Mouse (Mus musculus) adrenal gland, adult (tissue): ENCODE data around the gene Ric8b.
A peak's percentile ranks its signal among the peaks of the same experiment; 100 is the strongest.

Experiments
- DNase-seq, 2 experiments: peaks; one replicate each; pipeline ENCODE4 v3.0.0; 2022 to 2023; ENCODE audit warnings: low spot score in 1 of 2; ENCODE audit not compliant: inconsistent age in 2 of 2

Gene Ric8b

GRCm38 (mm10) chr10:84909021-84909801, 8.2 kb upstream of the Ric8b start:
- peak; percentile 63 to 79 for DNase-seq

GRCm38 (mm10) chr10:84910194-84910593, 7.2 kb upstream of the Ric8b start:
- DNase-seq, result no peak

GRCm38 (mm10) chr10:84910758-84911384, 6.5 kb upstream of the Ric8b start:
- DNase-seq, result no peak

- no peak for DNase-seq
Observed at GRCm38 (mm10) chr10:84913148-84913547, 4.3 kb upstream of the Ric8b start.

DNA sequence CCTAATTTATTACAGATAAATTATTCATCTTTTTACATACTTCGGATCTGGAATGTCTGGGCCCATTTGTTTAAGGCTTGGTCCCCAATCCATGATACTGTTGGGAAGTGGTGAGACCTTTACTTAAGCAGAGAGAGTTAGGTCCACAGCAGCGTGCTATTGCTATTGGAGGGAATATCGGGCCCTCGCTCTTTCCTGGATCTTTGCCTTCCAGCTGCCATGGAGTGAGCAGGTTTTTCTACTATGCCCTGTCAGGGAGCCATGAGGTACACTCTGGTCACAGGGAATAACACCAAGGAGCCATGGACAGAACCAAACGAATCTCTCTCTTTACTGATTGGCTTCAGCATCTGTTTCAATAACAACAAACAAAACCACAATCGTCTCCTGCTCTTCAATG, 1.9 kb upstream of the Ric8b start:
- DNase-seq, result no peak

DNA sequence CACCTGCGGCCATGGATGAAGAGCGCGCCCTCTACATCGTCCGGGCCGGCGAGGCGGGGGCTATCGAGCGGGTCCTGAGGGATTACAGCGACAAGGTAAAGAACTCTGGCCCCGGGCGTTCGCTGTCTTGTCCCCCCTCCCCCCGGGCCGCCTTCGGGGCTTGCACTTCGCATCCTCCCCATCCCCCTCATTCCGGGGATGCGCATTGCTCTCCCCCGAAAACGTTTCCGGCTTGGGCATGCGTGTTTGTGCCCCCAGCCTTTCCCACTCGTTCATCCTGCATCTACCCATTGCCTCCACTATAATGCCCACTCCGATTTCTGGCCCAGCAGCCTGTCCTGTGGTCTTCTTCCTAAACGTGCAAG, 297 bp downstream of the Ric8b start:
- no peak for DNase-seq

- DNase-seq, result peak; percentile 59 to 85
Observed at GRCm38 (mm10) chr10:84926336-84926735, 8.9 kb downstream of the Ric8b start.

GRCm38 (mm10) chr10:84926885-84927284, 9.5 kb downstream of the Ric8b start:
- DNase-seq, result no peak

- DNase-seq, result no peak
Observed at GRCm38 (mm10) chr10:84928465-84928864, 11.0 kb downstream of the Ric8b start.

DNA sequence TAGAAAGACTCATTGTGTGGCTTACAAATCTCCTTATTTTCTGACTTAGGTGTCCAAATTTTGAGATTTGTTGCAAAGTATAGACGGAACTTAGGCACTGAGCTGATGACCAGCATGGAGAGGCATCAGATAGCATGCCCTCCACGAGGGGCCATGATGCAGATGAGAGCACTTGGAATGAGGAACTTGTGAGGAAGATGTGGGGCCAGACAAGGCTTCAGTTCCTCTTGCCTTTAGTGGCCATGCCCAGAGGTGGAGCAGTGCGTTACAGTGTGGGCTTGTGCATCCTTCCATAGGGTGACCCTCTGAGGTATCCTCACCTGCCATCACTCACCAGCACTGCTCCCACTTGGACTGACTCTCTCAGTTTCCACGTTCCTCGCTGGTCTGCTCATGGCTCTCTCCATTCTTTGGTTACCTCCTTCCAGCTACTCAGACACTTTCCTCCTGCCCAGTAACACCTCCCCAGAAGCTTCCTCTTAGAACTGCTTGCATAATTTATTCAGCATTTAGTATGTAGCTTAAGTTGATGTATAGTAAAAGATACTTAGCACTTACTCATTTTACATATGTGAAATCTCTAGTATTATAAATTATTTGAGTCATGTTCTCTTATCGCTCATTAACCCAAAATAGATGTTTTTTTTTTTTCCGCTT, 18.3 kb downstream of the Ric8b start:
- DNase-seq, result no peak

- peak in 1 of 2 experiments; percentile 35 for DNase-seq
Observed at GRCm38 (mm10) chr10:84936832-84937515, 19.6 kb downstream of the Ric8b start.

- DNase-seq, result peak in 1 of 2 experiments; percentile 55
Observed at GRCm38 (mm10) chr10:84938094-84938820, 20.8 kb downstream of the Ric8b start.

- DNase-seq, result no peak
Observed at GRCm38 (mm10) chr10:84938886-84939285, 21.5 kb downstream of the Ric8b start.

DNA sequence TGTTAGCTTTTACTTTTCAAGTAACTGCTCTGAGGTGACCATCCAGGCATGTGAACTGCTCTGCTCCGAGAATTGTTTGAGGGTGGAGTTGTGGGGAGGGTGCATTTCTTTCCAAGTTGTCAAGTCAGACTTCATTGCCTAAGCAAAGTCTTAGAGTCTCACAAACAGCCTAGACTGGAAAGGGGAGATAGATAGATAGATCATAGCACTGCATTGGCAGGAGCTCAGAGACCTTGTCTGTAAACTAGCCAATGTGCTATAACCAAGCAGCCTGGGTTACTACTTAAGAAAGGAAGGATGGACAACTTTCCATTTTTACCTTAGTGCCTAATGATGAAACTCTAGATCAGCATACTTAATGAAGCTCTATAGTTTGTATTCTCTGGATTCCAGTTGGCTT, 22.9 kb downstream of the Ric8b start:
- no peak for DNase-seq

DNA sequence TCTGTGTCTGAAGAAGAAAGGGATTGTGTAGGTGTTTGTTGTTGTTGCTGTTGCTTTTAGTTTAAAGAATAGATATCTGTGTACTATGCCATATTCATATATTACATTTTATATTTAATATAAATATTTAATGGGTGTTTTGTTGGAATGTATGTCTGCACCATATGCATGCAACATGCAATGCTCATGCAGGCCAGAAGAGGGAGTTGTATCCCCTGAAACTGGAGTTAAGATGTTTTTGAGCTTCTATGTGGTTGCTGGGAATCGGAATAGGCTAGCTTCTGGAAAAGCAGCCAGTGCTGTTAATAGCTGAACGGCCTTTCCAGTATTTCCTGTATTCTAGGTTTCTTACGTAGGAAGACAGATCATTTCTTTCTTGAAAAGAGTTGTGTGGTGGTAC, 28.3 kb downstream of the Ric8b start:
- DNase-seq, result no peak

DNA sequence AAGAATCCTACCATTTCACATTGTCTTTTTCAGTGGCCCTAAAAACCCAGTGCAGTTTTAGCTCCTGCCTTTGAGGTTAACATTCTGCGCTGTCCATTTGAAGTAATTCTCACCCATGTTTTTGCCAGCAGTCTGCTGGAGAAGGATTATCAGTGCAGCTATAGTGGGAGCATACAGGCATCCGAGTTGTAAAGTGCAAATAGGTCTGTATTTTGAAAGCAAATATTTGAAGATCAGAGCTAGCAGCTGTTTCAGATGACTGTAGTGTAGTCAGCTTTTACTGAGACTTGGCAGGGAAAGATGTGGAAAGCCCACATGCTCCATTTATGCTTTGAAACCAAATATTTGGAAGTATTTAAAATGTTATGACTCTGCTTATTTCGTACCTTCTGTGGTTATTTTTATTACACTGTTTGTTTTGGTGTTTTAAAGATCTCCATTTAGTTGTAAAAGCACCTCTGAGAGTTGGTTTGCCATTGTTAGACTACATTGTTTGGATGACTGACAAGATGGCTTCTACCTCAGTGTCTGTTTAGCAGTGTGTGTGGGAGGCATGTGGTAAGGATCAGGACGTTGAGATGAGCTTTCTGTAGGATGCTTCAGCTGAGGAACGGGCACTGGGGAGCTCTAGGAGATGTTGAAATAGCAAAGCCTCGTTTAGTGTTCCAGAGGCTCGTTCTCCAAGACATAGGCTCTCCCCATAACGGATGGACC, 31.7 kb downstream of the Ric8b start:
- no peak for DNase-seq

GRCm38 (mm10) chr10:84949684-84950010, 32.2 kb downstream of the Ric8b start:
- DNase-seq, result no peak

DNA sequence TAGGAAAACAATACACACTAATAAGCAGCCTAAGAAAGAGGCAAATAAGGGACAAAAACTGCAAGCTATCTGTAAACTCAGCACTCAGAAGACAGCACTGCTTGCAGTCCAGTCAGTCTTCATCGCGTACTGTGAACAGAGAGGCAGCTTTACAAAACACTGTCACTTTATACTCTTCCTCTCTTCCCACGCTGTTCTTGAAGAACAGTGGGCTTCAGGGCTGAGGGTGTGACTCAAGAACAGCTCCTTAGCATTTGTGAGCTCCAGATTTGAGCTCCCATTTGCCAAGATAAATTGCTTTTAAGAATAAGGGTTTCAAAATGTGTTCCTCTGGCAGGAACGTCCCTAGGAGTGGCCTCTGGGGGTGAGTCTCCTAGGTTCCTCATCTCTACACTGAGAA, 33.0 kb downstream of the Ric8b start:
- DNase-seq, result no peak

- DNase-seq, result no peak
Observed at GRCm38 (mm10) chr10:84954236-84954635, 36.8 kb downstream of the Ric8b start.

- DNase-seq, result peak in 1 of 2 experiments; percentile 48
Observed at GRCm38 (mm10) chr10:84956173-84956572, 38.8 kb downstream of the Ric8b start.
